27 mouse cellular contexts compared by ENCODE assay signal in genomic region chr4:148319366-148319765, GRCm38 (mm10). TPM values are rescaled to one million over a fixed set of nuclear protein-coding genes. Genes with fewer than 3 reads are reported as not detected.
DNase-seq lines count a peak whose midpoint lies in the region; ATAC-seq and TF ChIP-seq lines count a peak whose summit lies in the region.
"Had no signal": no experiment of that assay in that cellular context is flagged by ENCODE, and none has a peak within 500 bp of the region (broad histone marks: within the 10 kb centered on the region; RNA-seq: fewer than 3 reads in every experiment).

No protein-coding gene starts in this region.

- no peak for TF ChIP-seq POLR2A in brain, embryonic 14.5 days (IDR thresholded peaks at IDR 0.05; ENCODE audit: borderline replicate concordance, extremely low read depth, insufficient read depth, insufficient read length, poor library complexity, severe bottlenecking)

- intact Hi-C loops in gastrocnemius, postnatal 36 days (cut with DNase I), result no loop called here

- TF ChIP-seq CTCF in midbrain, postnatal 0 days (IDR thresholded peaks at IDR 0.05), result no peak
- TF ChIP-seq CTCF in brain, embryonic 14.5 days (IDR thresholded peaks at IDR 0.05; ENCODE audit: borderline replicate concordance, extremely low read depth, insufficient read depth, insufficient read length), result no peak

- H3K9ac ChIP-seq in hindbrain, embryonic 12.5 days, result no peak overlapping the region
- no peak overlapping the region for H3K9ac ChIP-seq in midbrain, embryonic 12.5 days (replicated peaks)
- no peak overlapping the region for H3K9ac ChIP-seq in midbrain, postnatal 0 days (replicated peaks; ENCODE audit: low read length, poor library complexity, severe bottlenecking)
- H3K9ac ChIP-seq: embryonic facial prominence, embryonic 15.5 days; heart, embryonic 15.5 days had no signal

- H3K27ac ChIP-seq in hindbrain, embryonic 12.5 days, result peak overlapping the region; percentile 40; the same call in 1 of the 2 replicates
- no peak overlapping the region for H3K27ac ChIP-seq in hindbrain, embryonic 10.5 days
- H3K27ac ChIP-seq in midbrain, embryonic 12.5 days (replicated peaks), result peak overlapping the region; percentile 25; the same call in 1 of the 2 replicates
- no peak overlapping the region for H3K27ac ChIP-seq in midbrain, postnatal 0 days (ENCODE audit: low read depth, low read length)
- H3K27ac ChIP-seq: embryonic facial prominence, embryonic 15.5 days; forebrain, embryonic 10.5 days; gastrocnemius, adult 2 months; heart, embryonic 15.5 days had no signal

- no peaks in the 10 kb centered on the region for H3K9me3 ChIP-seq in hindbrain, embryonic 12.5 days (replicated peaks)
- no peaks in the 10 kb centered on the region for H3K9me3 ChIP-seq in hindbrain, embryonic 10.5 days
- H3K9me3 ChIP-seq in midbrain, embryonic 12.5 days, result no peaks in the 10 kb centered on the region
- no peaks in the 10 kb centered on the region for H3K9me3 ChIP-seq in midbrain, postnatal 0 days (ENCODE audit: low read length)
- H3K9me3 ChIP-seq: embryonic facial prominence, embryonic 15.5 days; forebrain, embryonic 10.5 days; heart, embryonic 15.5 days had no signal

- no peak overlapping the region for H3K4me3 ChIP-seq in hindbrain, embryonic 12.5 days
- H3K4me3 ChIP-seq in hindbrain, embryonic 10.5 days, result no peak overlapping the region
- no peak overlapping the region for H3K4me3 ChIP-seq in midbrain, embryonic 12.5 days
- no peak overlapping the region for H3K4me3 ChIP-seq in midbrain, postnatal 0 days (ENCODE audit: low read depth, low read length)
- H3K4me3 ChIP-seq: embryonic facial prominence, embryonic 15.5 days; erythroblast, embryonic 14.5 days; forebrain, embryonic 10.5 days; gastrocnemius, adult 2 months; heart, embryonic 15.5 days had no signal

- no peak overlapping the region for H3K4me2 ChIP-seq in hindbrain, embryonic 12.5 days (replicated peaks)
- H3K4me2 ChIP-seq in midbrain, embryonic 12.5 days (replicated peaks), result no peak overlapping the region
- no peak overlapping the region for H3K4me2 ChIP-seq in midbrain, postnatal 0 days (ENCODE audit: low read depth, low read length, poor library complexity, severe bottlenecking)
- H3K4me2 ChIP-seq: embryonic facial prominence, embryonic 15.5 days; heart, embryonic 11.5 days; heart, embryonic 15.5 days had no signal

- DNase-seq in hindbrain, embryonic 10.5 days (ENCODE audit: low spot score), result no peak
- no peak for DNase-seq in midbrain, postnatal 0 days (ENCODE audit: low spot score)
- DNase-seq in brain, embryonic 14.5 days (ENCODE audit: low read depth), result peak; percentile 58
- peak; percentile 72 for DNase-seq in retina, postnatal 1 day
- DNase-seq in gastrocnemius, postnatal 36 days, result no peak
- DNase-seq: adrenal gland, adult 2 months; adrenal gland, postnatal 36 days; cerebellum, adult 11 months; cerebellum, adult 8-10 months; cerebellum, postnatal 14 days; embryo, embryonic 11 days; gastrocnemius, adult 2 months; gastrocnemius, postnatal 25 days; heart, adult 18-20 months; heart, postnatal 14 days had no signal

- H3K27me3 ChIP-seq in hindbrain, embryonic 12.5 days, result peaks cover 9% of the 10 kb centered on the region
- peaks cover 29% of the 10 kb centered on the region for H3K27me3 ChIP-seq in hindbrain, embryonic 10.5 days (ENCODE audit: insufficient read depth, poor library complexity, severe bottlenecking)
- peaks cover 18% of the 10 kb centered on the region; the same call in 1 of the 2 replicates for H3K27me3 ChIP-seq in midbrain, embryonic 12.5 days
- no peaks in the 10 kb centered on the region for H3K27me3 ChIP-seq in midbrain, postnatal 0 days (ENCODE audit: insufficient read depth, low read length)

- H3K4me1 ChIP-seq in hindbrain, embryonic 12.5 days, result peaks cover 58% of the 10 kb centered on the region
- H3K4me1 ChIP-seq in hindbrain, embryonic 10.5 days (replicated peaks), result peaks cover 71% of the 10 kb centered on the region
- peaks cover 23% of the 10 kb centered on the region for H3K4me1 ChIP-seq in midbrain, embryonic 12.5 days
- peaks cover 14% of the 10 kb centered on the region; the same call in 1 of the 2 replicates for H3K4me1 ChIP-seq in midbrain, postnatal 0 days (ENCODE audit: insufficient read depth, low read length)
- H3K4me1 ChIP-seq: heart, embryonic 15.5 days had no signal

- ATAC-seq in hindbrain, embryonic 12.5 days (ENCODE audit: low FRiP score), result no peak
- ATAC-seq in midbrain, embryonic 12.5 days (ENCODE audit: low FRiP score, low read depth), result no peak
- ATAC-seq in midbrain, postnatal 0 days (ENCODE audit: low FRiP score), result no peak
- ATAC-seq: forebrain, embryonic 14.5 days; inflammation-experienced regulatory T-cells, adult 6 months had no signal

- no peaks in the 10 kb centered on the region for H3K36me3 ChIP-seq in hindbrain, embryonic 12.5 days
- H3K36me3 ChIP-seq in hindbrain, embryonic 10.5 days, result no peaks in the 10 kb centered on the region
- H3K36me3 ChIP-seq in midbrain, embryonic 12.5 days, result no peaks in the 10 kb centered on the region
- H3K36me3 ChIP-seq in midbrain, postnatal 0 days (ENCODE audit: insufficient read depth, low read length), result no peaks in the 10 kb centered on the region
- H3K36me3 ChIP-seq: embryonic facial prominence, embryonic 15.5 days; forebrain, embryonic 10.5 days; heart, embryonic 15.5 days had no signal

- WGBS in hindbrain, embryonic 12.5 days, result 58% methylated on average over 12 of the region's 12 CpGs
- WGBS in hindbrain, embryonic 10.5 days, result 71% methylated on average over 12 of the region's 12 CpGs
- 66% methylated on average over 12 of the region's 12 CpGs for WGBS in midbrain, embryonic 12.5 days
- whole genome bisulfite sequencing in midbrain, postnatal 0 days, result 34% methylated on average over 12 of the region's 12 CpGs

RNA-seq across cellular contexts. Expression of gene Disp3, which starts 31.6 kb away (rescaled TPM):
- polyA plus RNA-seq in hindbrain, embryonic 12.5 days (2016; fragmentation: Nextera tagmentation; extraction: Ambion mirVana), result 13.2 and 14.7 TPM in 2 replicates
- 3.7 and 10.7 TPM in 2 replicates for polyA plus RNA-seq in hindbrain, embryonic 10.5 days (2016; fragmentation: Nextera tagmentation; extraction: Ambion mirVana)
- polyA plus RNA-seq in midbrain, embryonic 12.5 days (2016; fragmentation: Nextera tagmentation; extraction: Ambion mirVana), result 7.8 and 9.4 TPM in 2 replicates
- total RNA-seq in midbrain, postnatal 0 days (2014; rRNA removed), result 19.7 and 25.1 TPM in 2 replicates
- 6.8 and 7.8 TPM in 2 replicates for polyA plus RNA-seq in midbrain, postnatal 0 days (2015; fragmentation: Nextera tagmentation; extraction: Ambion mirVana)
- 25.2 and 28.4 TPM in 2 replicates for polyA plus RNA-seq in brain, embryonic 14.5 days (2012; rRNA removed)
- total RNA-seq in gastrocnemius, postnatal 36 days (2021), result under 1 TPM in 1 of 2 experiments, not detected in 1; 0.10 TPM
- total RNA-seq: CH12.LX; common myeloid progenitor, adult 5-6 weeks; gastrocnemius, adult 2 months; heart, adult 18-20 months; heart, postnatal 14 days; hematopoietic stem cell, adult 5-6 weeks had no signal
- polyA plus RNA-seq: erythroblast, embryonic 14.5 days; heart, embryonic 11.5 days; heart, embryonic 15.5 days; inflammation-experienced regulatory T-cells, adult 6 months had no signal

Comparison
In these comparisons a context has a peak if more than half of its experiments do, and no peak if none do; other contexts are left out.
1. H3K27ac ChIP-seq: peak in hindbrain, embryonic 12.5 days (single experiment) and midbrain, embryonic 12.5 days (single experiment); none in hindbrain, embryonic 10.5 days (single experiment) and midbrain, postnatal 0 days (single experiment).
2. DNase-seq: peak in brain, embryonic 14.5 days (single experiment) and retina, postnatal 1 day (single experiment); none in hindbrain, embryonic 10.5 days (single experiment), midbrain, postnatal 0 days (single experiment) and gastrocnemius, postnatal 36 days (0 of 2).